Mouse (Mus musculus): ENCODE measurements at regions not wholly inside any gene's neighbourhood (a gene's known extent, or its start where the extent isn't known, plus 50 kb on each side); places are given as distances from the start of the nearest gene placed in this dataset.

- no peak for DNase-seq
Observed at GRCm38 (mm10) chr4:105912296-105912695, 122.6 kb downstream of the Gm12728 start.

- DNase-seq = no peak
Observed at GRCm38 (mm10) chr4:105914996-105915395, 125.3 kb downstream of the Gm12728 start.

DNA sequence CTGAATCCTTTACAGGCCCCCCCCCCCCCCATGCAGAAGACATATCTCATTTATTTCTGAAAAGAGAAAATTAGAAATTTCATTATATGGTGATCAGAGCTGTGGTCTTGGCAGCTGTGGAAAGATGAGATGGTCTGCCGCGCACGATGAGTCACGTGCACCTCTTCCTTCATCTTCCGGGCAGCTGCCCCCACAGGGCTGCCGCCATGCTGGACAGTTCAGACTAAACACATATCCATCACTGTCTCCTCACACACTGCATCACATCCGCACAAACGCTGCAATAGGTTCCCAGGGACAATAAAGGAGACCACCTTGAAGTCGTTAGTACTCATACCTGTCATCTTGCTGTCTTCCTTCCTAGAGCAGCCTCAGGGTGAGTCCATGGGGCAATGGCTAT is 126.6 kb downstream of the Gm12728 start:
- no peak for DNase-seq

DNA sequence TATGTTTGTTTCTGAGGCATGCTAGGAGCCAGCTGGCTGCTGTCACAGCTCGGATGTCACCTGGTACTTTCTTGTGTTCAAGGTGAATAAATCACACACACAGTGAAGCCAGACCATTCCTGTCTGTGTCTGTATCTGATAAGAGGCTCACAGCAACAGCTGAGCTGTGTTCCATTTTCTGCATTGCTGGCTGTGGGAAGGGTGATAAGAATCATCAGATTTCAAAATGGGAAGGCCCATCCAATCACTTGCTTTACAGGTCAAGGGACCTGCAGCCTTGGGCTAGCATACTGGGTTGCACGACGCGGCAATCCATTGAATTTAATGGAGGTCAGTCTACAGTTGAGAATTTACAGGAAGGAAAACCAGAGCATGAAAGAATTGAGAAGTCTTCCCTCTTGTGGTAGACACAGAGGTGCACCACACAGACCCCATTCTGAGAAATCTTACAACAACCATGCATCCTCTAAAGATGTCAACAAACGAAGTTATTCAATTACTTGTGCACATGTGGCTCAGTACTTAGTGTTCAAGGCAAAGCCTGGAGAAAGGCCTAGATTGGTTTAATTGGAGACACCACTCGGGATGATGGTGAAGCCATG is 135.2 kb downstream of the Gm12728 start:
- no peak for DNase-seq

DNA sequence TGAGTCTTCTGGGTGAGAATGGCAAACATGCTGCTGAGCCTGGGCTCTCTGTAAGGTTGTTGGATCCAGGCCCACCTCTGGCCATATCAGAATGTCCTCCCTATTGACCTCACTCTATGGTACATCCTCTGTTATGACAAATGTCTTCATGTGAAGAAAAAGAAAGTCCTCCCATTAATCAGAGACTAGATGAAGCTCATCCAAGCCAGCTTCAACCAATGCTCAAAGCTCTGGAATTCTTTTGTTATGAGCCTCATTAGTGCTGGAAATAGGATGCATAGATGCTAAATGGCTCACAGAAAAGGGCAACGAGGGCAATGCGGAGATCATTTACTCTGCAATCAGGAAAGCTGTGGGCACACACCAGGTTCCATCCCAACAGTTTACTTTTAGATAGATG is 135.8 kb downstream of the Gm12728 start:
- DNase-seq = no peak

- no peak for DNase-seq
Observed at GRCm38 (mm10) chr4:105929658-105930057, 140.0 kb downstream of the Gm12728 start.

GRCm38 (mm10) chr4:105934971-105935370 is 145.3 kb downstream of the Gm12728 start:
- DNase-seq = no peak

DNA sequence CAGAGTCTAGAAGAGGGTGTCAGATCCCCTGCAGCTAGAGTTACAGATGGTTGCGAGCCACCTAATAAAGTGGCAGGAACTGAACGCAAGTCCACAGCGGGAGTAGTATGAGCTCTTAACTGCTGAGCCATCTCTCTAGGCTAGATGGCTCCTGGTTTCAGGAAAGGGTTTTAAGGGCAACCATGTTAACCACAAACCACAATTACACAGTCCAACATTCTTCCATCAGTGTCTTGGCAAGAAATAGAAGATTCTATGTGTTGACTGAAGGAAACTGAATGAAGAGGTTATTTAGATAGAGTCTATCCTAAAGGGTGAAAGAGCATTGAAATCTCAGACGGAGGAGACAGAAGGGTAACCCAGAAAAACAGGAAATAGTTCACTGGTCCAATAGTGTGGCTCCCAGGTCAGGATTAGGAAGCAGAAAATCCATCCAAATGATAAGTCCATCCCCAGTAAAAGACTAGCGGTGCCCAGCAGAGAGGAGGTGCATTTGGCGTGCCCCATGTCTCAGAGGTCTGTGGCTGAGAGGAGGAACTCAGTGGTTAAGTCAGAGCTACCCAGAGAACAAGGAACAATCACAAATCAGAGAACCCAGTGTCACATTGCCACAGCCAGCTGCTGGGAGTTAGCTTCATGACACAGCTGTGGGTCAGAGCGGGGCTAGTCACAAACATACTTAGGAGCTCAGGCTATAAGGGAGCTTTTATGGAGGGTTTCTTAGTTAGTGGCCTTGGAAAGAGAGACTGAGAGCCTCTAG is 147.3 kb downstream of the Gm12728 start:
- no peak for DNase-seq

DNA sequence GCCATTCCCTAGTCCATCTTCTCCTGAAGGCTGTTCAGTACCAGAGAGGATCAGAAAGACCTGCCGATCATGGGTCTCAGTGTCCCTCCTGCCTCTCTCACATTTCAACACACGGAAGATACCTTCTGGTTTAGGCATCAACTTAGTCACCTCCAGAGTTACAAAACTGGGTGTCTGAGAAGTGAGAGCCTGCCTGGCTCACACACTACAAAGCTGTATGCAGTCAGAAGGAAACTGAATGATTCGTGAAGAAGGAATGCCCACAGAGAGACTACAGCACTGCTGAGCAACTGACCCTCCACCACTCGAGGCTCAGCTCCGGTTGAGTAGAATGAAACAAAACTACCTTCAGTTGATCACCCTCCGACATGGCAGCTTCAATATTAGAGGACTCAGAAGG is 147.9 kb downstream of the Gm12728 start:
- DNase-seq = no peak

DNA sequence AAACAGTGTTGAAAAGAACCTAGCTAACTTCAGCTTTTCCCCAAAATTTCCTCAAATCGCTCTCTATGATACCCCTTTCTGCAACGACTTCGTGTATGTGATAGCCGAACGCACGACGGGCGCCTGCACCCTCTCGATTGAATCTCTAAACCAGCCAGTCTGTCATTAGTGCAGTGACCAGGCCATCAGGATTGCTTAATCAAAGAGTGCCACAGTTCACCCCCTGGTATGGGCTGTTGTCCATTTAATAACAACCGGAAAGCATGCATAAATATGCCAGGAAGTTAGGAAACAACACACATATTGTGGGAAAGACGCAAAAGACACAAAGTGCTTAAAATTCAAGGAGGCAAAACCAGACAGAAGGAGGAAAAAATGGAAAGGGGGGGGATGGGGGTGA is 149.2 kb downstream of the Gm12728 start:
- DNase-seq = no peak

GRCm38 (mm10) chr4:105939636-105940199 is 150.0 kb downstream of the Gm12728 start:
- no peak for DNase-seq

DNA sequence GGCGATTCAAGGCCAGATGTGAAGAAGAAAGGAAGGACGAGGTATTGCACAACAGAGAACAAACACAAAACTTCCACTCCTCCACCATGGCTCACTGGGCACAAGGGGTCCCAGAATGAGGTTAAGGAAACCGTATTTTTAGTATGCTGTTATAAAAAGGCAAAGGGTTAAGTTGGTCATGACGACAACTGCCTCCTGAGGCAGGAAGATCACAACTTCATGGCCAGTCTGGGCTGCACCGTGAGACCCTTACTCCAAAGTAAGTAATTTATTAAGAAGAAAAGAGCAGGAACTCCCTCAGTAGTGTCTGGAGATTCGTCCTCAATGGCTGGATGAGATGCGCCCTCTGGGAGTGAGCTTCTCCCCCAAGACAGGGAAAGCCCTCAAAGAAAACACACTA is 151.2 kb downstream of the Gm12728 start:
- no peak for DNase-seq

DNA sequence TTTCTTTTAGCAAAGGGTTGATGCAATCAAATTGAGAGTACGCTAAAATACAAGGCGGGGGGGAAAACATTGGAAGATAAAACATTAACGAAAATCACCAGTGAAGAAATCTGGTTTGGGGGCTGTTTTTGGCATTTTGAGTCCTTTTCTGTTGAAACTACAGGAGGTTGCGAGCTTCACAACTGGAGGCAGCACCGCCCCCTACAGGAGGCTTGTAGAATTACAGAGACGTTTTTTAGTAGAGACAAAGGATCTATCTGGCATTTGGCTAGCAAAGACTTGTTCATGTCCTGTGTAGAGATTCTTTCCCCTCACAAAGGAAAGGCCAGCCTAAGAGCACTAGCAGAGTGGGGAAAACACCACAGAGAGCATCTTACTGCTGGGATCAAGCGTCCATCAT is 152.1 kb downstream of the Gm12728 start:
- peak; percentile 17 for DNase-seq

- DNase-seq = no peak
Observed at GRCm38 (mm10) chr4:105944962-105945361, 155.3 kb downstream of the Gm12728 start.

- DNase-seq = no peak
Observed at GRCm38 (mm10) chr4:105945921-105946320, 156.3 kb downstream of the Gm12728 start.

- no peak for DNase-seq
Observed at GRCm38 (mm10) chr4:105948326-105948725, 158.7 kb downstream of the Gm12728 start.

GRCm38 (mm10) chr4:105952406-105952805 is 162.7 kb downstream of the Gm12728 start:
- no peak for DNase-seq

- DNase-seq = no peak
Observed at GRCm38 (mm10) chr4:105956516-105956915, 166.8 kb downstream of the Gm12728 start.

- DNase-seq = no peak
Observed at GRCm38 (mm10) chr4:105958331-105958730, 168.7 kb downstream of the Gm12728 start.

DNA sequence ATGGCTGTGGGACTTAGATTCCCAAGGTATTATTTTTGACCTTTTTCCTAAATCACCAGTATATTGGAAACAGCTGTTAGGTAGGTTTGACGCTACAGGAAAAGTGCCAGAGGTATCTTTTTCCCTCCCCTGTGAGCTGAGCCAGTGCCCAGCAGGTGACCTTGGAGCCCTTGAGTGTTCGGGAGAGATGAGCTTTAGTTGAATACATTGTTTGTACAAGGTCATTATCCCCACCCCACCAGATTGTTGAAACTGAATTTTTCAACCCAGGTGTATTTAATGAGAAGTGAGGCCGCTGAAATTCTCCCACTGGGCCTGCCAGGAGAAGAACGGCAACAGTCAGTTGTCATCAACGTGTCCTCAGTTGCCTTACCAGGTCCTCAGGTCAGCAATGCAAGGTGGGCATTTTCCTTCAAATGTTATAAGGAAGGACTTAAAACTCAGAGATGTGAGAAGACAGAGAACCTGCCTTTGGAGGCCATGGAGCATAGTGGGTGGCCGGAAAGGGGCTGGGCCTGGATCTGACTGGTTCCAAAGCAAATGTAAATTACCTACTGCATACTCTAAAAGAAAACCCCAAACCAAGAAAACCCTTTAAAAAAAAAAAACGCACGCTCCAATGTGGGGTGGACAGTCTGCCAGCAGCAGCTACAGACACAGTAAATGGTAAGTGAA is 172.2 kb downstream of the Gm12728 start:
- DNase-seq = no peak

DNA sequence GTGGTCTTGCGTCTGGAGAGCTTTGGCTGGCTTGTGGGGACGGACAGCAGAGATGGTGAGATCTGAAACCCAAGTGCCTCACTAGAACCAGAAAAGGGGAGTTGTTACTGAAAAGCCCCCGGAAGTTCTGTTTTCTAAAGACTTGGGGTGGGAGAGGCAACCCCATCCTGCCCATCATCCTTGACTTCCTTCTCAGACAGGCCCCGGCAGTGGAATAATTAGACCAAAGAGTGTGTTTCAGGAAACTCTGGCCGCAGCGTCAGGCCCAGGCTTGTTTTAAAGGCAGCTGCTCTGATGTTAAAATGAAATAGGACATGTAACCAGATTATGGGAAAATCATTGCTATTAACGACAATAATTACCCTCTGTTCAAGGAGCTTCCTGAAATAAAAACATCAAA is 172.9 kb downstream of the Gm12728 start:
- no peak for DNase-seq

DNA sequence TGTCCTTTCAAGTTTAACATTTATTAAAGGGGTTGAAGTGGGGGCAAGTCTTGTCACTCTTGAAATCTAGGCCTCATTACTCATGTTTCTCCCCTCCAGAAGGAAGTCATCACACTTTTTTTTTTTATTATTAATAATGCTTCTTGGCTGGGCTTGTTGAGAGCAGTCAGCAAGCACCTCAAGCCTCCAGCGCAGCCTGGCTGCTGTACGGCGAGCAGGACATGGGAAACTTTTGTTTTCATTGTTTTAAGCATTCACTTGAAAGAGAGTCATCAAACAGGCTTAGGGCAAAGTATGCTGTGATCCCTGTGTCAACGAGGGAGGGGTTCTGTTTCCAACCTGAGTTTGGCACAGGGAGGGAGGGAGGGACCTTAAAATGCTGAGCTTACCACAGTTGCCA is 178.7 kb downstream of the Gm12728 start:
- no peak for DNase-seq

- DNase-seq = no peak
Observed at GRCm38 (mm10) chr4:105969628-105970027, 180.0 kb downstream of the Gm12728 start.

GRCm38 (mm10) chr4:105970056-105970455 is 180.4 kb downstream of the Gm12728 start:
- no peak for DNase-seq
